Mouse (Mus musculus) embryonic stem cell, embryonic (primary cell): ENCODE measurements around the gene Snapc3.
"Not testable (repeated sequence)": the region's sequence is repeated elsewhere in the genome, so short reads cannot be mapped to it uniquely, and the experiment has no call there.

ENCODE experiments used
- CTCF ChIA-PET, 4 experiments: fragments of 300-600 bp in 2 of 4; fragments of 350-600 bp in 2 of 4; sonication (Branson Sonifier 250); formaldehyde crosslinking; loops; one replicate each; lab custom pipeline; 2022; ENCODE audit warnings: inconsistent platforms in 2 of 4; lab: Charles Lee
- POLR2A ChIA-PET, 4 experiments: fragments of 300-600 bp in 2 of 4; fragments of 350-600 bp in 2 of 4; sonication (Branson Sonifier 250); formaldehyde crosslinking; loops; one replicate each; lab custom pipeline; 2022; ENCODE audit warnings: antibody characterized with exemption in 4 of 4, inconsistent platforms in 1 of 4; lab: Charles Lee

Gene Snapc3

GRCm38 (mm10) chr4:83439045-83439444, 21.5 kb downstream of the Snapc3 start:
- ChIA-PET POLR2A (interaction anchor here in 2 of 4 experiments (0.7 to 10.7 kb wide), 13 partner anchors 11 to 156 kb away, joined by 3 to 113 read pairs (median 5); partner anchors contain the start of genes Ccdc171 (in 1 of the 2) and Snapc3 (in 1 of the 2)), CTCF (interaction anchor here in 2 of 4 experiments (0.5 to 1.1 kb wide), 3 partner anchors 10 to 470 kb away, joined by 3 to 4 read pairs (median 4); no protein-coding TSS in a partner anchor)

DNA sequence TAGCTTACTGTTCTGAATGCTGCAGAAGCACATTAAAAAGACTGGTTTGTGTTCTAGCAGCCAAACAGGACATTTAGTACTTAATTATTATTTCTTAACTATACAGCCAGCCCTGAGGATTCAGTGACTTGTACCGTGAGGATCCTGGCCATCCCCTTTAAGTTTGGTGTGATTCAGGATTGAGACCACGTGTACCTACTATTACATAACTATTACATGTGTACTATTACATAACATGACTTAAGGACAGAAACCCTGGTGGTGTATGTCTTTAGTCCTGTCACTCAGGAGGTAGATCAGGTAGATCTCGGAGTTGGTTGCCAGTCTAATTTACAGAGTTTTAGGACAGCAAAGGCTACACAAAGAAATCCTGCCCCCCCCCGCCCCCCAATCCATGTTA, 23.5 kb downstream of the Snapc3 start:
- ChIA-PET POLR2A (interaction anchor here in 3 of 4 experiments (0.6 to 10.7 kb wide), 7 partner anchors 8 to 111 kb away, joined by 3 to 113 read pairs (median 4); no protein-coding TSS in a partner anchor), CTCF (interaction anchor here in 1 of 4 experiments (1.3 kb wide), 1 partner anchor 57 kb away, joined by 3 read pairs; no protein-coding TSS in a partner anchor)

- CTCF ChIA-PET = no interaction called here
- POLR2A ChIA-PET = interaction anchor here in 3 of 4 experiments (0.6 to 12.4 kb wide), 13 partner anchors 8 to 125 kb away, joined by 3 to 113 read pairs (median 4); partner anchors contain the start of gene Snapc3 (in 2 of the 3)
Measured at GRCm38 (mm10) chr4:83450785-83451184, 33.3 kb downstream of the Snapc3 start.

GRCm38 (mm10) chr4:83460106-83460505, 42.6 kb downstream of the Snapc3 start:
- CTCF ChIA-PET = interaction anchor here in 1 of 4 experiments (1.2 kb wide), 1 partner anchor 157 kb away, joined by 3 read pairs; no protein-coding TSS in a partner anchor
- POLR2A ChIA-PET = interaction anchor here in 2 of 4 experiments (0.8 to 12.4 kb wide), 7 partner anchors 10 to 25 kb away, joined by 3 to 113 read pairs (median 10); partner anchors contain the start of gene Psip1 (in 1 of the 2)

DNA sequence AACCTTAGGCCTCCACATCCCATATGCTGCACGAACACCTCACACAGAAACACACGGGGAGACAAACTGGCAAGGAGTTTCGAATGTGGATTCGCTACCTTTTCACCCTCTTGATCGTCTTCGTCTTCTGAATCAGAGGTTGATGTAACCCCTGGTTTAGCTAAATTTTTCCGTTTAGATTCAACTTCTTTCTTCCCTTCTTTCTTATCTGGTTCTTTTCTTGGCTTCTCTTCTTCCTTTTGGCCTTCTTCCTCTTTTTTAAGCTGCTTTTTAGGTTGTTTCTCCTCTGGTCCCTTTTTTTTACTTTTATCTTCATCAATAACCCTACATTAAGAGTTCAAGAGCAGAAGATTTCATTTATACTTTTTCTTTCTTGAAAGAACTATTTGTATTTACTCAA, 47.3 kb downstream of the Snapc3 start:
- POLR2A ChIA-PET = interaction anchor here in 3 of 4 experiments (0.7 to 3.9 kb wide), 9 partner anchors 8 to 66 kb away, joined by 3 to 45 read pairs (median 5); partner anchors contain the start of genes Ccdc171 (in 1 of the 3) and Psip1 (in 1 of the 3)
- CTCF ChIA-PET = no interaction called here

- CTCF ChIA-PET = interaction anchor here in 2 of 4 experiments (0.6 to 0.8 kb wide), 2 partner anchors 18 to 61 kb away, joined by 3 to 5 read pairs; no protein-coding TSS in a partner anchor
Measured at GRCm38 (mm10) chr4:83467615-83468014, 50.1 kb downstream of the Snapc3 start.

DNA sequence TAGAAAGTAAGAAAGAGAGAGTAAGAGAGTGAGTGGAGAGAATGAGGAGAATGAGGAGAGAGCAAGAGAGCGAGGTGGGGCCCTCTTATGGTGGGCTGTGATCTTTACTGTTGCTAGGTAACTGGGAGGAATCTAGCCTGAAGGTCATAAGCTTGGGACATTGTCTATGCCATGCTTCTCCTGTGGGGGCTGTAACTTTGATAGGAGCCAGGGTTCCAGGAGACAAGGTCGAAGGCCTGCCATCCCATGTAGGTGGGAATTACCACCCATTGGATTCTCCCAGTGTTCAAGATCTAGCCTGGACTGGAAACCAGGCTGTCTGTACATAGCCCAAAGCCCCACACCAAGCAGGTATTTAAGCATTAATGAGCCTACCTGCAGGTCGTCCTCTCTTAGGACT, 50.7 kb downstream of the Snapc3 start:
- POLR2A ChIA-PET = interaction anchor here in 2 of 4 experiments (0.7 to 9.7 kb wide), 4 partner anchors 13 to 28 kb away, joined by 3 to 118 read pairs (median 16); partner anchors contain the start of gene Psip1 (in 1 of the 2)
- CTCF ChIA-PET = interaction anchor here in 2 of 4 experiments (0.6 to 0.8 kb wide), 2 partner anchors 18 to 60 kb away, joined by 3 to 5 read pairs; no protein-coding TSS in a partner anchor

More at GRCm38 (mm10) chr4:83467615-83468014, 50.1 kb downstream of the Snapc3 start:
- POLR2A ChIA-PET = interaction anchor here in 2 of 4 experiments (0.7 to 9.7 kb wide), 6 partner anchors 13 to 1487 kb away, joined by 3 to 118 read pairs (median 4); partner anchors contain the start of gene Psip1 (in 1 of the 2)

DNA sequence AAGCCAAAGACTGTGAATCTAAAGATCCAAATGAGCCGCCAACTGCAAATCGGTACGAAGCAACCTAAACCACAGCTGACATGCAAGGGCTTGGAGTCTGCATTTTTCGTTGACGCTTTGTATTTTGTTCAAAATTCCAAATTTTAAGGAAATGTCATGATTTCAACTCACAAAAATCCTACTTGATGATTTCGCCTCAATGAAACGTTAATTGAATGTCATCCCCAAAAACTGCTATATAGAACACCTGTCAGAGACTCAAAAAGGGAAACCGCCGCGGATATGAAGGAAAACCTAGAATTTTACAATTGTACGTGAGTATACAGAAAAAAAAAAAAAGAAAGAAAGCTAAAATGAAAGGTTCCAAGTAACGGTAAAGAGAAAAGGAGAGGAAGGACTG, 67.7 kb downstream of the Snapc3 start:
- POLR2A ChIA-PET = interaction anchor here (0.5 to 11.4 kb wide), 43 partner anchors 8 to 1101 kb away, joined by 3 to 118 read pairs (median 4); partner anchors contain the start of genes Ccdc171 (in 4 of the 4), Snapc3 (in 1 of the 4) and Ttc39b (in 1 of the 4)

GRCm38 (mm10) chr4:83485735-83486116, 68.2 kb downstream of the Snapc3 start:
- ChIA-PET CTCF (interaction anchor here (0.6 to 2.5 kb wide), 14 partner anchors 12 to 224 kb away, joined by 3 to 8 read pairs (median 3); partner anchors contain the start of gene Snapc3 (in 2 of the 4)), POLR2A (interaction anchor here (0.5 to 11.4 kb wide), 45 partner anchors 8 to 1101 kb away, joined by 3 to 118 read pairs (median 4); partner anchors contain the start of genes Ccdc171 (in 4 of the 4), Snapc3 (in 1 of the 4) and Ttc39b (in 1 of the 4))

More for the DNA sequence above, 67.7 kb downstream of the Snapc3 start:
- CTCF ChIA-PET = interaction anchor here (0.6 to 2.5 kb wide), 11 partner anchors 12 to 223 kb away, joined by 3 to 8 read pairs (median 3); partner anchors contain the start of gene Snapc3 (in 1 of the 4)

GRCm38 (mm10) chr4:83486117-83486901, 68.8 kb downstream of the Snapc3 start, which contains the start of gene Psip1:
Psip1 (minus strand) TSS chr4:83486459.
- ChIA-PET POLR2A (interaction anchor here (0.7 to 11.4 kb wide), 42 partner anchors 9 to 981 kb away, joined by 3 to 118 read pairs (median 4); partner anchors contain the start of genes Ccdc171 (in 4 of the 4), Snapc3 (in 2 of the 4) and Ttc39b (in 2 of the 4)), CTCF (interaction anchor here (0.6 to 2.5 kb wide), 12 partner anchors 13 to 224 kb away, joined by 3 to 8 read pairs (median 3); partner anchors contain the start of gene Snapc3 (in 2 of the 4))

DNA sequence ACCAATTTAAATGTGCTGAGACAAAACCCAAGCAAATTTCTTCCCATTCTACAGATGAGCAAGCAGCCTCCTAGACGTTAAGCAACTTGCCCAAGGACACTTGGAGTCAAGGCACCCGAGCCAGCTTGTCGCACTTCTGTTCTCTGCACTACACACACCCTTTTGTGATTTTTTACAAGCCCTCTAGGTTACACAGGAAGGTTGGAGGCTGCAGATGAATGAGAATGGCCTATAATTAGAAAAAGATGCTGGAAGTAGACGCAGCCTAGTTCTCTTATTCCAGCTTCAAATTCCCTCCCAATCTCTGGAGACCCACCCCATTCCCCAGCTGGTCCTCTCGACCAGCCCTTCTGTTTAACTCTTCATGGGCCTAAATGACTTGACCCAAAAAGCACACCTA, 71.6 kb downstream of the Snapc3 start:
- CTCF ChIA-PET = interaction anchor here in 3 of 4 experiments (0.6 to 1.6 kb wide), 4 partner anchors 11 to 39 kb away, joined by 4 to 5 read pairs (median 4); no protein-coding TSS in a partner anchor
- POLR2A ChIA-PET = interaction anchor here in 2 of 4 experiments (0.6 to 11.4 kb wide), 8 partner anchors 9 to 72 kb away, joined by 3 to 118 read pairs (median 37); partner anchors contain the start of genes Ccdc171 (in 2 of the 2) and Snapc3 (in 1 of the 2)

- POLR2A ChIA-PET = no interaction called here
- CTCF ChIA-PET = interaction anchor here in 1 of 4 experiments (0.7 kb wide), 1 partner anchor 100 kb away, joined by 3 read pairs; no protein-coding TSS in a partner anchor
Measured at GRCm38 (mm10) chr4:83493112-83493511, 75.6 kb downstream of the Snapc3 start.

DNA sequence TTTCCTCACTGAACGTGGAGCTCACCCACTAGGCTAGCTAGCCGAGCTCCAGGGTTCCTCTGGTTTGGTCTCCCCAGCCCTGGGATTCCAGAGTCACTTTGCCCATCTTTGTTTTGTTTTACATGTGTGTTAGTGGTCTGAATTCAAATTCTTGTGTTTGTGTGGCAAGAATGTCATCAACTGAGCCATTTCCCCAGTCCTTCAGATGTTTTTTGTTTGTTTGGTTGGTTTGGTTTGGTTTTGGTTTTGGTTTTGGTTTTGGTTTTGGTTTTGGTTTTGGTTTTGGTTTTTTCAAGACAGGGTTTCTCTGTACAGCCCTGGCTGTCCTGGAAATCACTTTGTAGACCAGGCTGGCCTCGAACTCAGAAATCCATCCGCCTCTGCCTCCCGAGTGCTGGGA, 79.5 kb downstream of the Snapc3 start:
- POLR2A ChIA-PET = interaction anchor here in 1 of 4 experiments (0.6 to 1.2 kb wide), 2 partner anchors 28 to 39 kb away, joined by 3 to 4 read pairs; no protein-coding TSS in a partner anchor
- CTCF ChIA-PET = not testable (repeated sequence)

GRCm38 (mm10) chr4:83500154-83501036, 82.9 kb downstream of the Snapc3 start:
- POLR2A ChIA-PET = interaction anchor here (0.7 to 5.0 kb wide), 16 partner anchors 9 to 473 kb away, joined by 3 to 34 read pairs (median 4); partner anchors contain the start of genes Psip1 (in 3 of the 4) and Ccdc171 (in 1 of the 4)
- CTCF ChIA-PET = interaction anchor here in 3 of 4 experiments (0.5 to 1.4 kb wide), 12 partner anchors 11 to 523 kb away, joined by 3 to 7 read pairs (median 3); no protein-coding TSS in a partner anchor

DNA sequence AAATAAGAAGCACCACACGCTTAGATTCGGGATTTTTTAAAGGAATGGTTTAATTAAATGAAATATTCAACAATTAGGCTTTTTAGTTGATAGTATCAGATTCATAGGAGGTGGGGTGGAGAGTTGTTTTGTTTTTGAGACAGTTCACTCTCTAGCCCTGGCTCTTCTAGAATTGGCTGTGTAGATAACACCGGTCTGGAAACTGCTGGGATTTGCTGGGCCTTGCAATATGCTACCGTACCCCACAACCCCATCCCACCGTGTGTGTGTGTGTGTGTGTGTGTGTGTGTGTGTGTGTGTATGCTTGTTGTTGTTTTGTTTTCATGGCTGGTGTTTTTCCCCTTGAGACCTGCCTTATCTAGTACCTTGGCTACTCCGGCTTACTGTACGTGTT, 83.5 kb downstream of the Snapc3 start:
- ChIA-PET CTCF (interaction anchor here in 1 of 4 experiments (1.0 to 1.4 kb wide), 3 partner anchors 12 to 19 kb away, joined by 3 to 7 read pairs (median 4); no protein-coding TSS in a partner anchor), POLR2A (interaction anchor here in 3 of 4 experiments (0.7 to 5.0 kb wide), 11 partner anchors 10 to 791 kb away, joined by 3 to 34 read pairs (median 7); partner anchors contain the start of genes Psip1 (in 3 of the 3) and Ccdc171 (in 1 of the 3))

- ChIA-PET CTCF (no interaction called here), POLR2A (interaction anchor here in 3 of 4 experiments (0.6 to 5.7 kb wide), 7 partner anchors 9 to 52 kb away, joined by 3 to 44 read pairs (median 5); partner anchors contain the start of genes Ccdc171 (in 1 of the 3) and Psip1 (in 1 of the 3))
Measured at GRCm38 (mm10) chr4:83509600-83509999, 92.1 kb downstream of the Snapc3 start.
